Mouse (Mus musculus) layer of hippocampus, postnatal 25 days (tissue): ENCODE measurements at regions not wholly inside any gene's neighbourhood (a gene's known extent, or its start where the extent isn't known, plus 50 kb on each side); places are given as distances from the start of the nearest gene placed in this dataset.

ENCODE experiments used
- DNase-seq, 2 experiments: peaks; one replicate each; pipeline ENCODE4 v3.0.0; 2022; ENCODE audit warnings: mixed read lengths in 2 of 2, low spot score in 1 of 2; ENCODE audit errors: extremely low spot score in 1 of 2

DNA sequence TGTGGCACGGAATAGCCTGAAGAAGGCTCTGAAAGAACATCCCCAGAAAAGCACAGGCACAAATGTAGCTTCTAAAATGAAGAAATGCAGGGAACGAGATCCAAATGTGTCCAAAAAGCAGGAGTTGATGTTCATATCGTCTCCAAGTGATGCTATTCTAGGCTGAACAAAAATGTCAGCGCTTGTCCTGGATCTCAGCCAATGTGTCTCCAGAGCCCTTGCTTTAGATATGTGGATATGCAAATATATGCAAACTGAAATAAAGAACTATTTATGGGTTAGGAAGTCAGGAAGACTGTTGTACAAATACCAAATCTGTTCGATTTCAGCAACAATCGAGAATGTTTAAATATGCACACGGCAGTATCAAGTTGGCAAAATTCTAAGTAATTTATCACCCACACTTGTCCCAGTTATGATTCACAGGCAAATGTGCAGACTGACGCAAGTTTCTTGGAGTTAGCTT, 320.4 kb downstream of the Synb start:
- peak; percentile 16 to 19 for DNase-seq

DNA sequence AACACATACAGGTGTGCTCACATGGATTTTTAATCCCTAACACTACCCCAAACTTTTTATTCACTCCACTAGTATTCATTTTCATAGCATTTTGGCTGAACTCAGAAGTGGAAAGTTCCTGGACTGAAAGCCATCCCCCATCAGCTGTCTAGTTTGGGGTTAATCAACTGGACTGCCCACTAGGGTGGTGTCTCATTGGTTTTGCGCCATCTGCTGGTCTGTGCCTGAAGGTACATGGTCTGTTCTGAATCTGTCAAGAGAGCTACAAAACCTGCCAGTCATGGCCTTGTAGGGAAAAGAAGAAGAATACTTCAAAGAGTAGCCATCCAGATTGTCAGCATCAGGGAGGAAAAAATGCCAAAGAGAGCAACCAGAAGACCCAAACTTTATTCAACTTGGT, 327.3 kb downstream of the Synb start:
- DNase-seq: peak in 1 of 2 experiments; percentile 55

DNA sequence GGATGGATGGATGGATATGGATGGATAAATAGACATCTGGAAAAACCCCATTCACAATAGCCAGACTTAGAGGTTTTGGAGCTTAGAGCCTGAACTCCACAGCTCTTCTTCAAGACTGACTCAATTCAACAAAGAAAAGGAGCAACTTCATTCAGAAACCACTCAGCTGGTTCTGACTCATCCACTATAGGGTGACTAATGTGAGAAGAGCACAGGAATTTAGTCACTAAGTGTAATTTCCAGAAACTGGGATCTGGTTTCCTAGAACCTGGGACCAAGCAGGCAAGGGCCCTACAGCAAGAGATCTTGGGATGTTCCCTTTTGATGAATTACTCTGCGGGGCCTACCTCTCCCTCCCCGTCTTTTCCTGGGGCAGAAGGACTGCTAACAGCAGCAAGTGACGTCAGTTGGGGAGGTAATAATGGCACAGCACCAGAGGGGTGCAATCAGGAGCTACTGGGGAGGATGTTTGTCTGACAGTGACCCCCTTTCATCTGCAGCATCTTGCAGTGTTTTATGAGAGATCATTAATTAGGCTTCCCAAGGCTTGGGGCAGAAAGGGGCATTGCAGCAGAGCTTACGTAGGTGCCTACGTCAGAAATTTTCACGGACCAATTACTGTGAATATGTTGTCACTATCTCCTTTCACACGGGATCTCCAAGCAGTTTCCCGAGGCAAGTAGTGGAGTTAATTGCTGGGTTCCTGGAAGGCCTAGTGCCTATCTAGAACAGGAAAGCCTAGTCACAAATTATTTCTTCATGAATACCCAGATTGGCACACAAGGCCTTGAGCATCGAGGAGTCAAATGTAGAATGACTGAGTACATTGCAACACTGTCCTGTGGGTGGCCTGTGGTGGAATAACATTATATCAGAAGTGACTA, 339.3 kb downstream of the Synb start:
- no peak for DNase-seq

DNA sequence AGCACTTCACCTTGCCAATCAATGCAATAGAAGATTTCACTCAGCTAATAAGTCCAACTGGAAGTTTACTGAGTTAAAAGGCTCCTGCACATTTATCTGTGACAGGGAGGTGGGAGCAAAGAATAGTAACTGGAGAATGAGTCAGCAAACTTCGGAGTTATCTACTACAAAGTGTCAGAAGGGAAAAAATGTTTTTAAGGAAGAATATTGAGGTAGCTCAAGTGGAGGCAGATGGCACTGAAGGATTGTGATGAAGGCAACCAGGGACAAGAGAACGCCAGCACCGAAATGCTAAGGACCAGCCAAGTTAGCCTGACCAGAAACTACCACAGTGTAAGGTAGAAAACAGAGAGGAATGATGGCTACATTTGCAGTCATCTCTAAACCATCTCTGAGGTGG, 348.2 kb downstream of the Synb start:
- DNase-seq: no peak

DNA sequence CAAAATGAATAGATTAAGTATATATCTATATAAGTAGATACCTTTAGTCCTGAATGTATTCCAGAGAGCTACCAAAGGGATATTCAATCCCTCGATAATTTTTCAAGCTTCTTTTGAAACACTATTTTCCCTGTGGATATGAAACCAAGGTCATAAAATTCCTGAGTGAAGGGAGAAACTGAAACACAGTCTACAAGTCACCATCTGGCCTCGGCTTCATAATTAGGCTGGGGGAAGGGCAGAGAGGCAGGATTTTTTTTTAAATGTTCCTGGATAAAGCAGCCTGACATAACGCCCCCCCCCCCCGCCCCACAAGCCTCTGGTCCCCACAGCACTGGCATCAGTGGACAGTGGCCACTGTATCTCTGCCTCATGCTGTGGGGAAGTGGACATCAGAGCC, 348.7 kb downstream of the Synb start:
- DNase-seq: no peak

DNA sequence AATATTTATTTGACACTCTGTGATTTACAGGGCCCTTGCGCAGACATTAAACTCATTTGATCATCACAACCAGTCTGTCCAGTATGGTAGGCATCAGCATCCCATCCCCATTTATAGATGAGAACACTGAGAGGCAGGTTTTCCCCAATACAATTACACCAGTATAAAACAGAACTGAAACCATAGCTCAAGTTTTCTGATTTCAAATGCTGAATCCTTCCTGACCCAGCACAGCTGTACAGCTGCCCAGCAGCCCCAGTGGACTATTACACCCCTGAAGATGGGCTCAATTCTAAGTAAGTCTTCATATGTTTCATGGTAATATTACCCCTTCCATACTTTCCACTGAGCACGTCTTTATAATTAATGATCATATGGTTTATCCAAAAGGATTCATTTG, 352.3 kb downstream of the Synb start:
- DNase-seq: no peak

DNA sequence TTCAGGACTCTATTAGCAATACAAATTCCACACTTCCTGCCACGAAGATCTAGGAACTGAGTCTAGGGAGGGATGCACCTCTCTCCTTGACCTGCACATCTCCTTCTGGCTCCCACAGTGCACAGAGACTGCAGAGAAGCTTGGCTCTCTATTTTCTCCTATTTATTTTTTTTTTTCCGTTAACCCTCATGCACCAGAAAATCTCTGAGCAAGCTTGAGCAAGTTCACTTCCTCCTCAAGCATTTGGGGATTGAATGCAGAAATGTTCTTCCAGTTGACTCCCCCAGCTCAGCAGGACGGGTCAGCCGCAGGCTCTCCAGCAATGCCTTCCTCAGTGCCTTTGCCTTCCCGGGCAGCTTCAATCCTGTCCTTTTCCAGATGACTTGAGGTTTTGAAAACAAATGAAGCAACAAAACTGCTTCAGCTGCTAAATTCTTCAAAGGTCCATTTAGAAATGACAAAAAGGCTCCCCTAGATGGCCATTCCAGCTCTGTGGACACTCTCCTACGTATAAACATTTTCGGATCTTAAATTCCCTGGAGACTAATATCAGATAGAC, 352.9 kb downstream of the Synb start:
- no peak for DNase-seq

DNA sequence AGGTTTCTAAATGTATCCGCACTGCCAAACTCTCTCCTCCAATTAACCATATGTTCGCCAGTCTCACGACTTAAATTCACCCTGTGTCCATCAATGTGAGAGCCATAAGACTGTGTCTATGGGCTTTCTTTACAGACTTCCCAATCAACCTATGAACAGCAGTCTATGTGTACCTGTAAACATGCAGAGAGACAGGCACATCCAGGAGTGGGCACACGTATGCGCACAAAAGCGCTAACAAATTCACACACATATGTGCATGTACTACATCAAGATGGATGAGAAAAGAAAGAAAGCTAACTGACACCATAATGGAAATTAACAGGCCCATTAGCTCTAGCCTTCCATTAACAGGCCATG, 358.8 kb downstream of the Synb start:
- no peak for DNase-seq

DNA sequence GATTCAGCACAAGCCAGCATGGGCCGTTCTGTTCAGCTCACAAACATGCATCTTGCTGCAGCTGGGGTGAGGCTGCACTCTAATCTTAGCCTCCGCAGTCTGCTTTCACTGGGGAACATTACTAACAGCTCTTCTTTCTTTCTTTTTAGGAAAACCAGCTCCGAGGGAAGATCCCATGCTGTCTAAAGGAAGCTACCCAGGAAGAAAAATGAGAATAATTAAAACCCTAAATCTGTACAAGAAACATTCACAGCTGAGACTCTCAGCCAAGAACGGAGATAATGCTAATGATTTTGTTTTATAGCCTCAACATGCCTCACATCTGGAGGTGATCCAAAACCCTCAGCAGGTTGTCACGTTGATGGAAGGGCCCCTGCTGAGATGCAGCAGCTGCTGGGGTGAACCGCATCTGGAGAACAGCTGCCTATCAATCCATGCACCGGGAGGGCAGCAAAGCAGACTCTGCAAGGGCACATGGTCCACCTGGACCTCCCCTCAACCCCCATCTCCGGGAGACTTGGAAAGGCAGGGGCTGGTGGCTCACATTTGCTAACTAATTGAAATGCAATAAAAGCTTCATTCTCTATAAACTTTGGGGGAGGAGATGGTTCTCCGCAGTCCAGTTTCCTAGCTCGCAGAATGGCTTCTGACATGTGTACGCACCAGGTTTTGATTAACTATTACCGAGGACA, 359.3 kb downstream of the Synb start:
- peak in 1 of 2 experiments; percentile 27 for DNase-seq

DNA sequence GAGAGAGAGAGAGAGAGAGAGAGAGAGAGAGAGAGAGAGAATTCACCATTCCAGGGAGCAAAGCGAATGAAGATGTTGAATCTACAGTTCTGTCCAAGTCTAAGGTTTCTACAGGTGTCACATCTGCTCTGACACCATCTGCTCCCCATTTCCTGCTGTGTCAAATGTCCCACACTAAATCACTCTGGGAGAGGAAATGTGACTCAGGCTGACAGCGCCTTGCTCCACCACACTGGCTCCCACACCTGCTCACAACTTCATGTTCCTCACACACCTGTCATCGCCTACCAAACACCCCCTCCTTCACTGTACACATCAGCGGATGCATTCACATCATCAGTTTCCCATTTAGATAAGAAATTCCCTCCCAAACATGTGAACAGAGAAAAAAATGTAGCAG, 366.3 kb downstream of the Synb start:
- DNase-seq: no peak

DNA sequence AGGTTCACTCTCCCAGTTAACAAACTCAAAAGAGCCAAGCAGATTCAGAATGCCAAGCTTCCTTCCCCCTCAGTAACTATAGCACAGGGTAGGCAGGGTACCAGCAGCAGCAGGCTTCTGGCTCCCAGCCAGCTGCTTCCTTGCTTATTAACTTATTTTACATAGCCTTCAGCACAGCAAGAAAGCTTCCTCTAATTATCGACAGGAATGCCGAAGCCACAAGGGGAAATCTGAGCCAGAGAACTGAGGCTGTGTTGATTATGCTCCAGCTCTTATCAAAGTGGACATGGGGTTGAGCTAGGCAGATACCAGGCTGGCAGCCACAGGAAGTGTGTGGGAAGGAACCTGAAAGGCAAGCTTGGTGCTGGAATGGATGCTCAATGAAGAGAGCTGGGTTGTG, 371.0 kb downstream of the Synb start:
- DNase-seq: peak in 1 of 2 experiments; percentile 46

DNA sequence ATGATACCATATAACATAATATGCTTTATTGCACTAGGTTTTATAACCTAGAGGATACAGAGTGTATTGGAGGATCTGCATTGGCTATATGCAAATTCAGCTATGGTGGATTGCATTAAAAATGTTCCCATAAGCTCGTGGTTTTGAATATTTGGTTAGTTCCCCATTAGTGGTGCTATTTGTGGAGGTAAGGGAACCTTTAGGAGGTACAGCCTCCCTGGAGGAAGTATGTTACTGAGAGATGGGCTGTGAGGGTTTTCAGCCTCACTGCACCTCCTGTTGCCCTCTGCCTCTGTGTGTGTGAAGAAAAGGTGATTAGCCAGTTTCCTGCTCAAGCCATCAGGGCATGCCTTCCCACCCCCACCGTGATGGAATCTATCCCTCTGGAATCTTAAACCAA, 372.1 kb downstream of the Synb start:
- no peak for DNase-seq

DNA sequence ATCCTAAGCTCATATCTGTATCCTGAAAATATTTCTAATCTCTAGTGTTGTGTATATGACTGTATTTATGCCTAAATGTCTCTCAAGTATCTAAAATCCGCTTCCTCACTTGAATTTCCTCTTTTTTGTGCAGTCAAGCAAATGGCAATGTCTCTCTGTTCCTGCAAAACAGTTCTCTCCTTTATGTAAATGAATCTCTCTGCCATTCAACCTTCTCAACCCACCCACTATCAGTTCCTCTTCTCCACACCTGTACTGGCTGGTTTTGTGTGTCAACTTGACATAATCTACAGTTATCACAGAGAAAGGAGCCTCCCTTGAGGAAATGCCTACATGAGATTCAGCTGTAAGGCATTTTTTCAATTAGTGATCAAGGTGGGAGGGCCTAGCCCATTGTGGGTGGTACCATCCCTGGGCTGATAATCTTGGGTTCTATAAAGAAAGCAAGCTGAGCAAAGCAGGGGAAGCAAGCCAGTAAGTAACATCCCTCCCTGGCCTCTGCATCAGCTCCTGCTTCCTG, 375.5 kb downstream of the Synb start:
- no peak for DNase-seq

DNA sequence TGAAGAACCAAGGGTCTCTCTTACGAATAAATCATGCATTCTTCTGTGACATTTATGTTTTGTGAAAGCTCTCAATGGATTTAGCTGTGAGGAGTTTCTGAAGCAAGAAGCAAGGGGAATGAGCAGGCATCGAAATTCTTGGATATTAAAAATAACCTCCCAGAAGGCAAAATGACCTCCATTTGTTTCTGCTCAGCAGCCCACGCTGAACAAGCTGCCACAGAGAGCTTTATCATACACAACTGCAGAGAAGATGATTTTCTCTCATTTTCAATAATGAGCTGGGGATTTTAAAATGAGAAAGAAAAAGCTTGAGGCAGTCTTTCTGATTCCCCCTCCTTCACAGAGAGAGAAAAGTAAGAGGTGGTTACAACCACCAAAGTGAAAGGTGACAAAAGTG, 394.2 kb downstream of the Synb start:
- no peak for DNase-seq

DNA sequence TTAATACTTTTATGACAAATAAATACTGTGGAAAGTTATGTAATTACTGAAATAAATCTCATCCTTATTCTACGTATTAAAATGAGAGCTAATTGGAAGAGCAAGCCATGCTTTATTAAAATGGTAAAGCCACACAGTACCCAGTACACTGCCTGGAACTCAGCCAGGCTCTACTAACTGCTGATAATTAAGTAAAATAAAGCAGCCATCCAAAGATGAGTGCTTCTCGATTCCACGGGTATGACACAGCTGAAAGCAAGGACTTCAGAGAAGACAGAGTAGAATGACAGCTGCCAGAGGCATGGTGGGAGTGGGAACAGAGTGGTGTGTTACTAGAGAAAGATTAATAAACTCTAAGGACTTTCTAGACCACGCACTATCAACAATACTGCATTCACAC, 416.9 kb downstream of the Synb start:
- DNase-seq: no peak

DNA sequence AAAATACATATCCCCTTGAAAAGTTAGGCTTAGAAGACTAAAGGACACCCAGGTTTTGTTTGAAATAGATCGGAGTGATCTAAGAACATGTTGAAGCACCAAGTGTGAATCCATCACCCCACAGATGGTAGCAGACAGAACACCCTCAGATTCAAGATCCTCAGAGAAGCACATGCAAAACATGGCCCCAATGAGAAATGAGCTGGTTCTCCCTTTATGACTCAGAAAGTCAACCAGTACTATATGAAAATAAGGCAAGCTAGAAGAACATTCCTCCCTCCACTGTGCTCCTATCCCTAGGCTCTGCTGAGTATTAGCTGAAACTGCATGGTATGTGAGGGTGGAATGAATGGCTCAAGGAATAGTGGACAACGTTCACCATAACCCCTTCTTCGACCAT, 433.0 kb downstream of the Synb start:
- DNase-seq: no peak

DNA sequence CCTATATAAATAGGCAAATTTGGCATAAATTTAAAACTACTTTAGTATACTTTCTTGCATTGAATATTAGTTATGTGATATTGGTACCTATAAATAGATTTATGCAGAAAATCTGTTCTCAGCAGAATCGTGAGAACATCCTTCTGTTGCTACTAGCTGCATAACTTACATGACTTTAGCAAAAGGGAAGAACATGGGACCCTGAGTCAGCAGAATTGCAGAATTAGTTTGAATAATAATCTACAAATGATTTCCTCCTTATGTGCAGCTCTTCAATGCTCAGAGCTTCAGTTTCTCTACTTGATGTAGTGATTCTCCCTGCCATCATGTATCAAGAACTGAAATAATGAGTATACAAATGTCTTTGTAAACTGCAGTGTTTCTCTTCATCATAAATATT, 436.2 kb downstream of the Synb start:
- DNase-seq: no peak

DNA sequence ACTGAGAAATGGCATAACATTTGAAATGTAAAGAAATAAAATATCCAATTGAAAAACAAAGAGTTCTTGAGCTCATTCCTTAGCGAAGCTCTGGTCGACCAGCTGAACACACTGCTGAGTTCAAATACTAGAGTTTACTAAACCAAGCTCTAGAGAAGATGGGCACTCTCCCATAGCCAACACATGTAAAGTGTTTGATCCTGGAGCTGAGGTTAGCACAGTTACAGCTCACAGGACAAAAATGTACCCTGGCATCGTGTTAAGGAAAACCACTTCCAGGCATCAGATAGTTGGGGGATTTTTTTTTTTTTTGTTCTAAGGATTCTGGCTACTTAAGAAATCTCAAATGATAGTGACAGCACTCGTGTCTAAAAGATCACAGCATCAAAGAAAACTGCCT, 445.6 kb downstream of the Synb start:
- no peak for DNase-seq

DNA sequence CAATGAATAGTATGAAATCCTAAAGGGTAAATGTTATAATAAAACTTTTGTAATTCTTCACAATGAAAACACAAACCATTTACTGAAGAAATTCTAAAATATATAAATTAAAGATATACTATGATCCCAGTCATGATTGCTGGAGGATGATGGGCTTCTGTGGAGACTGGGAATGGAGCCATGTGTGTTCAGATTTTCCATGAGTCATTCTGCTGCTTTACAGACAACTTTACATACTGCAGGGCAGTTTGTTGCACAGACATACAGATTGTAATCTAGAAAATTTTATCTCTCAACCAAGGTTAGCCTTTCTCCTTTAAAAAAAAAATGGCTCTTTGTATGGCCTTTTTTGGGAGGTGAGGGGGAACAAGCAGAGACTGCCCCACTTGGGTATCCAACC, 446.5 kb downstream of the Synb start:
- DNase-seq: no peak

DNA sequence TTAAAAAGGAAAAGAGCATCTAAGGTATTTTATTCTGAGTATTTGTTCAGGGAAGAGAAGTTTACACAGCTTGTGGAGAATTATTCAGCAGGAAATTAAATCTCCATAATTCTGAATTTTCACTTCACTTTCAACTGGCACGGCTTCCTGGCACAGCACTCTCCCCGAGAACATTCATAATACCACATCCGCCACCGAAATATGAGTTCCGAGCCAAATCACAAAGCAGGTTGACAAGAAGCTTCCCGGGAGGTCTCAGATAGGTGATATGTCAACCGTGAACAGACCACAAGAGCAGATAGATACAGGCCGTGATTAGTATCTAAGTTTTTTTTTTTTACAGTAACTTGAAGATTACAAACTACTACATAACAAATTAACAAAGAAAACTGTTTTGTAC, 473.9 kb downstream of the Synb start:
- peak in 1 of 2 experiments; percentile 4 for DNase-seq

DNA sequence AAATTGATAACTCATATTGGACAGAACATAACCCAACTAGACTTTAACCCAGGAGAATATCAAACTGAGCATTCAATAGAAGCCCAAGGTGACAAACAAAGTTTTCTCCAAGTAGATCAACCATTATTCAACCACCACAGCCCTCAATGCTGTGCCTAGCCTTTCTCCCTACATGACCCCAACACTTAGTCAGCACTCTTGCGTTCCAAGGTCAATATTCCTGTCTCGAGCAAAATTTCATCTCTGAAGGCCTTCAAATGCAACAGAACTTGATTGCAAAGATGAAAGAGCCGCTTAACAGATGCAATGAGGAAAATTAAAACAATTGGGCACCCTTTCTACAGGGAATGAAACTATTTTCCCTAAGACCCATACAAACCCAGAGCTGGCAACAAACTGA, 485.1 kb downstream of the Synb start:
- no peak for DNase-seq
